In genomic region chr8:121598892-121599291, GRCm38 (mm10) we compare ENCODE assay signal across 8 mouse cellular contexts. TPM values are rescaled to one million over a fixed set of nuclear protein-coding genes. Genes with fewer than 3 reads are reported as not detected.
DNase-seq lines count a peak whose midpoint lies in the region; ATAC-seq and TF ChIP-seq lines count a peak whose summit lies in the region.

No protein-coding gene starts in this region.

- H3K4me2 ChIP-seq in heart, embryonic 15.5 days: no peak overlapping the region
- no peak overlapping the region for H3K4me2 ChIP-seq in liver, embryonic 16.5 days (ENCODE audit: low read depth, low read length)

- no peak overlapping the region for H3K27ac ChIP-seq in bone marrow macrophage, adult 2 months (ENCODE audit: insufficient read depth, low read depth, low read length)
- no peak overlapping the region for H3K27ac ChIP-seq in heart, embryonic 15.5 days
- H3K27ac ChIP-seq in liver, embryonic 16.5 days (ENCODE audit: low read length): no peak overlapping the region

- H3K36me3 ChIP-seq in E14TG2a.4 (ENCODE audit: insufficient read depth, low read length): peaks cover 77% of the 10 kb centered on the region
- H3K36me3 ChIP-seq in heart, embryonic 15.5 days: peaks cover 67% of the 10 kb centered on the region
- peaks cover 35% of the 10 kb centered on the region for H3K36me3 ChIP-seq in liver, embryonic 16.5 days (ENCODE audit: control insufficient read depth, insufficient read depth)

- H3K9me3 ChIP-seq in E14TG2a.4 (ENCODE audit: low read length): no peaks in the 10 kb centered on the region
- no peaks in the 10 kb centered on the region for H3K9me3 ChIP-seq in heart, embryonic 15.5 days (replicated peaks)
- no peaks in the 10 kb centered on the region for H3K9me3 ChIP-seq in liver, embryonic 16.5 days (replicated peaks; ENCODE audit: control insufficient read depth, low read length)

- H3K27me3 ChIP-seq in E14TG2a.4 (ENCODE audit: insufficient read depth, low read length): no peaks in the 10 kb centered on the region
- no peaks in the 10 kb centered on the region for H3K27me3 ChIP-seq in heart, embryonic 15.5 days
- H3K27me3 ChIP-seq in liver, embryonic 16.5 days (ENCODE audit: control insufficient read depth, insufficient read depth, low read depth, low read length): no peaks in the 10 kb centered on the region

- peak; percentile 92 for DNase-seq in kidney, postnatal 10 days
- DNase-seq in ovary, adult 18-20 months (ENCODE audit: low spot score): peak; percentile 46
- DNase-seq in thymus, postnatal 0 days (ENCODE audit: low spot score): peak; percentile 71

- TF ChIP-seq POLR2A in bone marrow macrophage, adult 2 months (IDR thresholded peaks at IDR 0.05; ENCODE audit: borderline replicate concordance, low read depth, low read length): no peak

- WGBS in heart, embryonic 15.5 days: 25% methylated on average over 7 of the region's 7 CpGs
- 26% methylated on average over 7 of the region's 7 CpGs for WGBS in liver, embryonic 16.5 days (ENCODE audit: insufficient replicate concordance)

- TF ChIP-seq CTCF in E14TG2a.4 (conservative IDR thresholded peaks at IDR 0.05; ENCODE audit: low read length): peak; percentile 96
- TF ChIP-seq CTCF in bone marrow macrophage, adult 2 months (IDR thresholded peaks at IDR 0.05; ENCODE audit: low read depth, low read length): peak; percentile 89

- no peak overlapping the region for H3K4me3 ChIP-seq in E14TG2a.4 (replicated peaks; ENCODE audit: low read length)
- no peak overlapping the region for H3K4me3 ChIP-seq in bone marrow macrophage, adult 2 months (ENCODE audit: insufficient read depth, low read length)
- H3K4me3 ChIP-seq in heart, embryonic 15.5 days: no peak overlapping the region
- H3K4me3 ChIP-seq in liver, embryonic 16.5 days (ENCODE audit: low read depth, low read length): no peak overlapping the region

- peaks cover 55% of the 10 kb centered on the region for H3K4me1 ChIP-seq in E14TG2a.4 (replicated peaks; ENCODE audit: low read depth, low read length)
- peaks cover 6% of the 10 kb centered on the region for H3K4me1 ChIP-seq in bone marrow macrophage, adult 2 months (ENCODE audit: control insufficient read depth, insufficient read depth, low read length)
- no peaks in the 10 kb centered on the region for H3K4me1 ChIP-seq in heart, embryonic 15.5 days (replicated peaks)
- no peaks in the 10 kb centered on the region for H3K4me1 ChIP-seq in liver, embryonic 16.5 days (ENCODE audit: control insufficient read depth, low read depth, low read length)

- no peak overlapping the region for H3K9ac ChIP-seq in heart, embryonic 15.5 days
- H3K9ac ChIP-seq in liver, embryonic 16.5 days (ENCODE audit: low read depth, low read length): no peak overlapping the region

- peak; percentile 81 for ATAC-seq in erythroid progenitor cell, adult 5-6 weeks (replicated peaks; ENCODE audit: low FRiP score, poor library complexity, severe bottlenecking)
- peak; percentile 57; the same call in 1 of the 2 replicates for ATAC-seq in heart, embryonic 15.5 days (replicated peaks; ENCODE audit: insufficient number of reproducible peaks, insufficient read depth, low FRiP score, low read depth)
- peak; percentile 77 for ATAC-seq in liver, embryonic 16.5 days (ENCODE audit: low read depth)

RNA-seq across cellular contexts. Expression of gene Map1lc3b, which starts 8.7 kb away (rescaled TPM):
- polyA plus RNA-seq in bone marrow macrophage, adult 2 months (2012; ENCODE audit: insufficient read depth, insufficient read length, missing spikeins): 179 and 195 TPM in 2 replicates
- 93.9 and 137 TPM in 2 replicates for total RNA-seq in erythroid progenitor cell, adult 5-6 weeks (2015; ENCODE audit: low replicate concordance)
- 84.3 and 101 TPM in 2 replicates for total RNA-seq in erythroid progenitor cell, adult 5-6 weeks (2017; ENCODE audit: low replicate concordance)
- 189 and 199 TPM in 2 replicates for polyA plus RNA-seq in heart, embryonic 15.5 days (2015; fragmentation: Nextera tagmentation; extraction: Ambion mirVana)
- 149 and 152 TPM in 2 replicates for polyA plus RNA-seq in liver, embryonic 16.5 days (2015; fragmentation: Nextera tagmentation; extraction: Ambion mirVana)
- polyA plus RNA-seq in thymus, postnatal 0 days (2015; fragmentation: Nextera tagmentation; extraction: Ambion mirVana): 325 and 329 TPM in 2 replicates

RNA-seq across cellular contexts. Expression of gene Fbxo31, which starts 20.3 kb away (rescaled TPM):
- 10.0 and 10.6 TPM in 2 replicates for polyA plus RNA-seq in bone marrow macrophage, adult 2 months (2012; ENCODE audit: insufficient read depth, insufficient read length, missing spikeins)
- 1.7 and 2.2 TPM in 2 replicates for total RNA-seq in erythroid progenitor cell, adult 5-6 weeks (2015; ENCODE audit: low replicate concordance)
- 1.5 and 3.5 TPM in 2 replicates for total RNA-seq in erythroid progenitor cell, adult 5-6 weeks (2017; ENCODE audit: low replicate concordance)
- polyA plus RNA-seq in heart, embryonic 15.5 days (2015; fragmentation: Nextera tagmentation; extraction: Ambion mirVana): 9.8 and 13.1 TPM in 2 replicates
- polyA plus RNA-seq in liver, embryonic 16.5 days (2015; fragmentation: Nextera tagmentation; extraction: Ambion mirVana): 9.0 and 9.2 TPM in 2 replicates
- 14.3 and 18.3 TPM in 2 replicates for polyA plus RNA-seq in thymus, postnatal 0 days (2015; fragmentation: Nextera tagmentation; extraction: Ambion mirVana)

RNA-seq across cellular contexts. Expression of gene Zcchc14, which starts 53.8 kb away (rescaled TPM):
- polyA plus RNA-seq in bone marrow macrophage, adult 2 months (2012; ENCODE audit: insufficient read depth, insufficient read length, missing spikeins): 5.1 and 8.2 TPM in 2 replicates
- not detected in 2 replicates for total RNA-seq in erythroid progenitor cell, adult 5-6 weeks (2015; ENCODE audit: low replicate concordance)
- not detected in 2 replicates for total RNA-seq in erythroid progenitor cell, adult 5-6 weeks (2017; ENCODE audit: low replicate concordance)
- 7.8 and 8.8 TPM in 2 replicates for polyA plus RNA-seq in heart, embryonic 15.5 days (2015; fragmentation: Nextera tagmentation; extraction: Ambion mirVana)
- 1.3 and 1.6 TPM in 2 replicates for polyA plus RNA-seq in liver, embryonic 16.5 days (2015; fragmentation: Nextera tagmentation; extraction: Ambion mirVana)
- 1.5 and 1.8 TPM in 2 replicates for polyA plus RNA-seq in thymus, postnatal 0 days (2015; fragmentation: Nextera tagmentation; extraction: Ambion mirVana)

RNA-seq across cellular contexts. Expression of gene 1700018B08Rik, which starts 54.8 kb away (rescaled TPM):
- polyA plus RNA-seq in bone marrow macrophage, adult 2 months (2012; ENCODE audit: insufficient read depth, insufficient read length, missing spikeins): not detected in 2 replicates
- not detected in 2 replicates for total RNA-seq in erythroid progenitor cell, adult 5-6 weeks (2015; ENCODE audit: low replicate concordance)
- not detected in 2 replicates for total RNA-seq in erythroid progenitor cell, adult 5-6 weeks (2017; ENCODE audit: low replicate concordance)
- polyA plus RNA-seq in heart, embryonic 15.5 days (2015; fragmentation: Nextera tagmentation; extraction: Ambion mirVana): not detected in 2 replicates
- not detected in 2 replicates for polyA plus RNA-seq in liver, embryonic 16.5 days (2015; fragmentation: Nextera tagmentation; extraction: Ambion mirVana)
- not detected in 2 replicates for polyA plus RNA-seq in thymus, postnatal 0 days (2015; fragmentation: Nextera tagmentation; extraction: Ambion mirVana)
